In genomic region chr19:10395174-10395573, GRCm38 (mm10) we compare ENCODE assay signal across 9 mouse cellular contexts. TPM values are rescaled to one million over a fixed set of nuclear protein-coding genes. Genes with fewer than 3 reads are reported as not detected.
DNase-seq lines count a peak whose midpoint lies in the region; ATAC-seq and TF ChIP-seq lines count a peak whose summit lies in the region.
"Had no signal": no experiment of that assay in that cellular context is flagged by ENCODE, and none has a peak within 500 bp of the region (broad histone marks: within the 10 kb centered on the region; RNA-seq: fewer than 3 reads in every experiment).

No protein-coding gene starts in this region.

- no peak overlapping the region for H3K4me2 ChIP-seq in lung, postnatal 0 days (replicated peaks; ENCODE audit: low read depth, low read length)

- H3K27me3 ChIP-seq in lung, postnatal 0 days (replicated peaks; ENCODE audit: insufficient read depth, low read length), result peaks cover 3% of the 10 kb centered on the region

- H3K9ac ChIP-seq in lung, postnatal 0 days (replicated peaks; ENCODE audit: low read depth), result no peak overlapping the region

- no peaks in the 10 kb centered on the region for H3K4me1 ChIP-seq in lung, postnatal 0 days (ENCODE audit: insufficient read depth, low read depth, low read length)

- no peak for ATAC-seq in lung, postnatal 0 days
- ATAC-seq in activated CD4-positive, CD25-positive, alpha-beta regulatory T cell, adult 4 months, result no peak

- H3K36me3 ChIP-seq in lung, postnatal 0 days (ENCODE audit: insufficient read depth, low read length), result no peaks in the 10 kb centered on the region

- 28% methylated on average over 8 of the region's 8 CpGs for WGBS in lung, postnatal 0 days

- H3K27ac ChIP-seq in lung, postnatal 0 days (ENCODE audit: low read length), result no peak overlapping the region

- H3K4me3 ChIP-seq in lung, postnatal 0 days (ENCODE audit: low read depth, low read length), result no peak overlapping the region

- DNase-seq in adrenal gland, postnatal 14 days, result peak; percentile 27
- DNase-seq in adrenal gland, adult 18-20 months (ENCODE audit: low spot score in 2 of 2), result no peak
- DNase-seq in 3T3-L1 (ENCODE audit: low read depth, low spot score), result peak; percentile 43
- peak; percentile 30 for DNase-seq in embryo, embryonic 11.5 days (ENCODE audit: low read depth, low spot score)
- no peak for DNase-seq in lung, postnatal 0 days (ENCODE audit: low spot score)
- no peak for DNase-seq in frontal cortex, postnatal 10 days (ENCODE audit: low spot score in 2 of 2)
- no peak for DNase-seq in frontal cortex, postnatal 36 days (ENCODE audit: low spot score in 2 of 2)

- TF ChIP-seq EP300 in lung, postnatal 0 days (IDR thresholded peaks at IDR 0.05), result no peak

- TF ChIP-seq CTCF in lung, postnatal 0 days (IDR thresholded peaks at IDR 0.05), result peak; percentile 47

- no peaks in the 10 kb centered on the region for H3K9me3 ChIP-seq in lung, postnatal 0 days (ENCODE audit: low read length)

RNA-seq across cellular contexts. Expression of gene Syt7, which starts 6.3 kb away (rescaled TPM):
- total RNA-seq in adrenal gland, postnatal 14 days (2021), result 23.9 and 24.1 TPM in 2 replicates
- 10 to 100 TPM; 32.1 to 33.0 TPM for total RNA-seq in adrenal gland, adult 18-20 months (2021)
- polyA plus RNA-seq in lung, postnatal 0 days (2015; fragmentation: Nextera tagmentation; extraction: Ambion mirVana), result 1.4 and 3.0 TPM in 2 replicates
- under 1 TPM in 1 of 2 experiments, not detected in 1; 0.05 TPM for polyA plus RNA-seq in activated CD4-positive, CD25-positive, alpha-beta regulatory T cell, adult 4 months (2017; shearing (Covaris generic))
- total RNA-seq: neutrophil, adult 5-6 weeks had no signal

Comparison
In these comparisons a context has a peak if more than half of its experiments do, and no peak if none do; other contexts are left out.
1. DNase-seq: peak in adrenal gland, postnatal 14 days (single experiment), 3T3-L1 (single experiment) and embryo, embryonic 11.5 days (single experiment); none in adrenal gland, adult 18-20 months (0 of 2), lung, postnatal 0 days (single experiment), frontal cortex, postnatal 10 days (0 of 2) and frontal cortex, postnatal 36 days (0 of 2).